Mouse (Mus musculus) E14TG2a.4 (cell line): ENCODE results near the gene Igsf10.

Experiments used
- CTCF ChIP-seq: conservative IDR thresholded peaks from 2 replicates; pipeline ENCODE4 v1.5.1; 2014; ENCODE audit warnings: low read length
- NANOG ChIP-seq: IDR thresholded peaks from 2 replicates; pipeline ENCODE4 v1.6.1; 2014; ENCODE audit warnings: borderline replicate concordance, low read length, mixed read lengths

DNA sequence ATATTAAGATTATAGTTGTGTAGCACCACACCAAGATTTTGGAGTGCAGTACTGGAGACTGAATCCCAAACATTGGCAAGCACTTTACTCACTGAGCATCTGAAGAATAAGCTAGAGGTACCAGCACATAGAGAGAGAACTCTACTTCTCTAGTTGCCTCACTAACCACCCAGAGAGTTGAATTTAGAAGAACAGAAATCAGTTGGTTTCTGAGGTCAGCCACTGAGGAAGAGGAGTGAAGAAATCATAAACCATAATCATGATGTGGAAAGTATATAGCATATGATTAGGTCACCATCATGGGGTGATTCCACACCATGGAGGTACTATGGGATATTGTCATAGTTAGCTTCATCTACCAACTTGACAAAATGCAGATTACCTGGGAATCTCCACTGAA is 7.6 kb upstream of the Igsf10 start:
- TF ChIP-seq CTCF = no peak
- no peak for TF ChIP-seq NANOG
